Mouse (Mus musculus) ES-E14 (cell line): ENCODE data around the gene C530008M17Rik. TPM values are rescaled to one million over a fixed set of nuclear protein-coding genes. Genes with fewer than 3 reads are reported as not detected.

ENCODE experiments used
- DNase-seq: peaks from one replicate; pipeline ENCODE4 v3.0.0-alpha.2; 2013; ENCODE audit warnings: low read depth, low spot score
- H3K27ac ChIP-seq: 2 replicates; pipeline ENCODE4 v1.5.1; 2012; ENCODE audit warnings: low read depth, mild to moderate bottlenecking, low read length, moderate library complexity, mixed read lengths; ENCODE audit not compliant: poor library complexity, insufficient read depth, severe bottlenecking
- H3K36me3 ChIP-seq: 2 replicates; pipeline ENCODE4 v1.6.1; 2012; ENCODE audit warnings: mild to moderate bottlenecking, low read length, moderate library complexity, mixed read lengths; ENCODE audit not compliant: control insufficient read depth, poor library complexity, insufficient read depth, severe bottlenecking
- H3K4me1 ChIP-seq, 2 experiments: fragments of 150-350 bp in 1 of 2; sonication (generic) in 1 of 2; 2 replicates each; pipeline ENCODE4 v1.6.1; 2012; ENCODE audit warnings: low read length in 2 of 2, mild to moderate bottlenecking in 1 of 2, mixed read lengths in 1 of 2; ENCODE audit not compliant: control insufficient read depth in 2 of 2, insufficient read depth in 2 of 2, poor library complexity in 1 of 2
- H3K4me3 ChIP-seq, 2 experiments: fragments of 150-350 bp in 1 of 2; sonication (generic) in 1 of 2; 2 replicates each; pipeline ENCODE4 v1.5.1; 2012; ENCODE audit warnings: low read length in 2 of 2, low read depth in 1 of 2, mild to moderate bottlenecking in 1 of 2, mixed read lengths in 1 of 2; ENCODE audit not compliant: insufficient read depth in 1 of 2, poor library complexity in 1 of 2, severe bottlenecking in 1 of 2
- H3K9ac ChIP-seq: 2 replicates; pipeline ENCODE4 v1.6.1; 2012; ENCODE audit warnings: low read depth, mild to moderate bottlenecking, low read length, mixed read lengths; ENCODE audit not compliant: poor library complexity, insufficient read depth, severe bottlenecking
- H3K9me3 ChIP-seq: fragments of 150-350 bp; sonication (generic); 2 replicates; pipeline ENCODE4 v1.6.1; 2012; ENCODE audit warnings: low read depth, mild to moderate bottlenecking, low read length; ENCODE audit not compliant: control insufficient read depth, insufficient read depth
- CHD2 ChIP-seq: IDR thresholded peaks from 2 replicates; pipeline ENCODE4 v1.6.1; 2014; ENCODE audit warnings: mild to moderate bottlenecking, low read depth, low read length, inconsistent platforms
- HCFC1 ChIP-seq: IDR thresholded peaks from 2 replicates; pipeline ENCODE4 v1.6.1; 2012; ENCODE audit warnings: low read length, inconsistent platforms, borderline replicate concordance; ENCODE audit not compliant: insufficient read depth
- MAFK ChIP-seq: IDR thresholded peaks from 2 replicates; pipeline ENCODE4 v1.6.1; 2014; ENCODE audit warnings: mild to moderate bottlenecking, low read depth, low read length, inconsistent platforms; ENCODE audit not compliant: insufficient read depth
- ZC3H11A ChIP-seq: IDR thresholded peaks from 2 replicates; pipeline ENCODE4 v1.6.1; 2012; ENCODE audit warnings: low read depth, mild to moderate bottlenecking, inconsistent platforms, low read length, borderline replicate concordance
- ZNF384 ChIP-seq: IDR thresholded peaks from 2 replicates; pipeline ENCODE4 v1.6.1; 2012; ENCODE audit warnings: low read depth, low read length, inconsistent platforms
- in situ Hi-C, 2 experiments: fragments of 600-800 bp; cut with MboI; formaldehyde crosslinking; loops; one replicate each; pipeline ENCODE4 v1.15.1; 2025; ENCODE audit warnings: low sequenced_read_pairs in 2 of 2, inconsistent platforms in 1 of 2; ENCODE audit not compliant: unreplicated experiment in 2 of 2
- total RNA-seq: library from RNA; depleted of rRNA; stranded (reverse); fragments of 300-350 nt; gene quantifications from 2 replicates; pipeline ENCODE4 v1.2.3, GENCODE M21; 2012

The C530008M17Rik gene
- total RNA-seq, 1 experiment = 1.1 TPM

GRCm38 (mm10) chr5:76664936-76665335 is 8.6 kb downstream of the C530008M17Rik start:
- H3K27ac ChIP-seq = no peak overlapping the region
- no peaks in the 10 kb centered on the region for H3K4me1 ChIP-seq
- no peaks in the 10 kb centered on the region for H3K9me3 ChIP-seq
- H3K4me3 ChIP-seq = no peak overlapping the region
- TF ChIP-seq ZC3H11A = no peak
- no peak for TF ChIP-seq MAFK
- TF ChIP-seq ZNF384 = no peak
- TF ChIP-seq CHD2 = no peak
- no peak for TF ChIP-seq HCFC1
- in situ Hi-C loops = no loop called here
- no peaks in the 10 kb centered on the region for H3K36me3 ChIP-seq
- no peak for DNase-seq
- no peak overlapping the region for H3K9ac ChIP-seq

GRCm38 (mm10) chr5:76665421-76665820 is 9.1 kb downstream of the C530008M17Rik start:
- no peak for DNase-seq
- Histone ChIP-seq H3K9me3 (no peaks in the 10 kb centered on the region), H3K36me3 (no peaks in the 10 kb centered on the region), H3K4me1 (no peaks in the 10 kb centered on the region), H3K9ac (no peak overlapping the region), H3K4me3 (no peak overlapping the region), H3K27ac (no peak overlapping the region)
- in situ Hi-C loops = no loop called here
- 0 out of 2 replicates have a peak, but pooled peaks have one; percentile 37 for TF ChIP-seq ZNF384
- no peak for TF ChIP-seq MAFK

GRCm38 (mm10) chr5:76666026-76666756 is 9.9 kb downstream of the C530008M17Rik start:
- Histone ChIP-seq H3K4me1 (no peaks in the 10 kb centered on the region), H3K36me3 (no peaks in the 10 kb centered on the region), H3K4me3 (no peak overlapping the region), H3K27ac (no peak overlapping the region), H3K9me3 (no peaks in the 10 kb centered on the region), H3K9ac (no peak overlapping the region)
- TF ChIP-seq MAFK = no peak
- TF ChIP-seq ZNF384 = no peak
- TF ChIP-seq CHD2 = no peak
- no peak for TF ChIP-seq HCFC1
- TF ChIP-seq ZC3H11A = no peak
- in situ Hi-C loops = no loop called here
- no peak for DNase-seq

DNA sequence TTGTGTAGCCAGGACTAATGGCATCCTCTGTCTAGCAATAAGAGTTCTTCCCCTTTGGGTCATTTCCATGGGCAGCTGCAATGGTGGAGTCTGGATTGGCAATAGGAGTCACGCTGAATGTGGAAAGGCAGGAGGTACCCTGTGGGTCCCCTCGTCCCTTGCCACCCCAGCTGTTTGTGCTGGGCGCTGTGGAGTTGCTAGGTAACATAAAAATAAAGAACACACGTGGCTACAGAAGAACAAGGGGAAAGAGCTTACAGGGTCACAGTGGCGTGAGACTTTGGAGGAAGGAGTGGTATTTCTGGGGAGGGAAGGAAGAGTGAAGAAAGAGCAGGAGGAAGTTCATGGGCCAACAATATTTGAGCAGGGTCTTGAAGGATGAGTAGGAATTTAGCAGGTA is 11.8 kb downstream of the C530008M17Rik start:
- Histone ChIP-seq H3K9me3 (no peaks in the 10 kb centered on the region), H3K36me3 (no peaks in the 10 kb centered on the region), H3K4me1 (no peaks in the 10 kb centered on the region), H3K4me3 (no peak overlapping the region), H3K27ac (no peak overlapping the region), H3K9ac (no peak overlapping the region)
- in situ Hi-C loops = no loop called here
- DNase-seq = no peak
- TF ChIP-seq ZNF384 = no peak
- TF ChIP-seq MAFK = no peak
- TF ChIP-seq HCFC1 = no peak
- TF ChIP-seq ZC3H11A = no peak
- TF ChIP-seq CHD2 = no peak

- no peak for DNase-seq
- no peak overlapping the region for H3K4me3 ChIP-seq
- H3K9ac ChIP-seq = no peak overlapping the region
- in situ Hi-C loops = no loop called here
- no peaks in the 10 kb centered on the region for H3K36me3 ChIP-seq
- H3K9me3 ChIP-seq = no peaks in the 10 kb centered on the region
- no peak overlapping the region for H3K27ac ChIP-seq
- H3K4me1 ChIP-seq = no peaks in the 10 kb centered on the region
- no peak for TF ChIP-seq HCFC1
- no peak for TF ChIP-seq ZNF384
- no peak for TF ChIP-seq ZC3H11A
- no peak for TF ChIP-seq MAFK
- no peak for TF ChIP-seq CHD2
These were observed 12.2 kb downstream of the C530008M17Rik start for GRCm38 (mm10) chr5:76668547-76668946.
